Mouse (Mus musculus): Measurements from ENCODE around the gene Rrp1. TPM values are rescaled to one million over a fixed set of nuclear protein-coding genes. Genes with fewer than 3 reads are reported as not detected.
"Not testable (repeated sequence)": the region's sequence is repeated elsewhere in the genome, so short reads cannot be mapped to it uniquely, and the experiment has no call there.

Gene Rrp1
- polyA plus RNA-seq, 1 experiment, result 52.5 TPM

DNA sequence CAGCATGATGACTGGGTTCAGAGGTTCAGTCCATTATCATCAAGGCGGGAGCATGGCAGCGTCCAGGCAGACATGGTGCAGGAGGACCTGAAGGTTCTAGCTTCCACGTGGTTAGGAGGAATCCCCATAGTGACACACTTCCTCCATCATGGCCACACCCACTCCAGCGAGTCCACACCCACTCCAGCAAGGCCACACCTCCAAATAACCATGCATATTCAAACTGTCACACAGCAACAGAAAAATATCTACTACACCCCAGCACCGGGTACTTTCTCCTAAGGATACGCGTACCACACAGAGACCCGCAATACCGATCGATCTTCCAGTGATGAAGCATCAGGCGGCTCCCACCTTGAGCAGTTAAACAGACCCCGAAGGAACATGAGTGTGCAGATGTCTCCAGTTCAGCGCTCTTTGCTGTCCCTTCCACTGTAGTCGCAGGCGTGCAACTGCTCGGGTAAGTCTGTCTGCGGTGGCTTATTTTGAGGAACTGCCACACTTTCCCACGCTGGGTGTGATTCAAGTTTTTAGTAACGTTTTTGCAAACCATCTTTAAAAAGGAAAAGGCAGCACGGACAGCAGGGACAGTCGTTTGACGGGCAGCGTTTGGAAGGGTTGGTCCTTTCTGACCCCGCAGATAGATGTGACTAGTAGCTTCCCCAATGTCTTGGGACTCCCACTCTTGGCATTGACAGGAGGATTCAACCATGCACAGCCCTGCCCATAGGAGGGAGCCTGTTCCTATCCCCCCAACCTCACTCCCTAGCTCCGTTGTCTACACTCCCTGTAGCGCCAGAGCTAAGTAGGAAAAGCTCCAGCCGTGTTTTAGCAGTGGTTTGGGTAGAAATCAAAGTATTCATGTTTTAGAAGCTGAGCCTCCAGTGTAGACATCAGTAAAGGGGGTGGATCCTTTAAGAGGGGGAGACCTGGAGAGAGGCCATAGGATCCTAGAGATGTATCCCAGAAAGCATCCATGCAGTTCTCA lies 39.9 kb downstream of the Rrp1 start:
- Histone ChIP-seq H3K4me1 (ENCODE audit: control insufficient read depth, insufficient read depth, insufficient read length, low read length) (peaks cover 2% of the 10 kb centered on the region; the same call in 1 of the 2 replicates), H3K27ac (replicated peaks; ENCODE audit: low read depth, low read length) (no peak overlapping the region), H3K4me3 (ENCODE audit: insufficient read depth, low read depth, low read length) (no peak overlapping the region)

GRCm38 (mm10) chr10:78371746-78372145 lies 41.1 kb downstream of the Rrp1 start:
- no peak overlapping the region for H3K4me3 ChIP-seq (ENCODE audit: insufficient read depth, low read depth, low read length)
- H3K27ac ChIP-seq (replicated peaks; ENCODE audit: low read depth, low read length), result no peak overlapping the region
- peaks cover 2% of the 10 kb centered on the region; the same call in 1 of the 2 replicates for H3K4me1 ChIP-seq (ENCODE audit: control insufficient read depth, insufficient read depth, insufficient read length, low read length)

DNA sequence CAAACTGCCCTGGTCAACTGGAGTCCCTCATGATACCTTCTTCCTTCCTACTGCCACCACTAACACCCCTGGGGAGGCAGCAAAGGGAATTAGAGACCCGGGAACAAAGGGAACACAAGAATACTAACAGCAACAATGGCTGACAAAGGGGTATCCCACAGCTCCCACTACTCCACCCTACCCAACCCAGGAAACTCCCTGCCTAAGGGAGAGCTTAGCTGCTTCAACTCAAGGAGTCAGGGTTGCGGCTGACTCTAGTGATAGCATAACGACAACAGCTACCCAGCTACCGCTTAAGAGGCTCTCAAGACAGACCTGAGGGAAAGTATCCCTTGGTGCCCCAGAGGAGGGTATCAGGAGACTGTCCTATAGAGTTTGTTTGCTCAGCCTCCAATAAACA lies 45.3 kb downstream of the Rrp1 start:
- Histone ChIP-seq H3K4me1 (ENCODE audit: control insufficient read depth, insufficient read depth, insufficient read length, low read length) (peaks cover 2% of the 10 kb centered on the region; the same call in 1 of the 2 replicates), H3K27ac (replicated peaks; ENCODE audit: low read depth, low read length) (no peak overlapping the region), H3K4me3 (ENCODE audit: insufficient read depth, low read depth, low read length) (no peak overlapping the region)

- H3K4me3 ChIP-seq (ENCODE audit: insufficient read depth, low read depth, low read length), result no peak overlapping the region
- H3K27ac ChIP-seq (replicated peaks; ENCODE audit: low read depth, low read length), result no peak overlapping the region
- peaks cover 5% of the 10 kb centered on the region for H3K4me1 ChIP-seq (ENCODE audit: control insufficient read depth, insufficient read depth, insufficient read length, low read length)
These were observed 46.0 kb downstream of the Rrp1 start for GRCm38 (mm10) chr10:78366851-78367312.

DNA sequence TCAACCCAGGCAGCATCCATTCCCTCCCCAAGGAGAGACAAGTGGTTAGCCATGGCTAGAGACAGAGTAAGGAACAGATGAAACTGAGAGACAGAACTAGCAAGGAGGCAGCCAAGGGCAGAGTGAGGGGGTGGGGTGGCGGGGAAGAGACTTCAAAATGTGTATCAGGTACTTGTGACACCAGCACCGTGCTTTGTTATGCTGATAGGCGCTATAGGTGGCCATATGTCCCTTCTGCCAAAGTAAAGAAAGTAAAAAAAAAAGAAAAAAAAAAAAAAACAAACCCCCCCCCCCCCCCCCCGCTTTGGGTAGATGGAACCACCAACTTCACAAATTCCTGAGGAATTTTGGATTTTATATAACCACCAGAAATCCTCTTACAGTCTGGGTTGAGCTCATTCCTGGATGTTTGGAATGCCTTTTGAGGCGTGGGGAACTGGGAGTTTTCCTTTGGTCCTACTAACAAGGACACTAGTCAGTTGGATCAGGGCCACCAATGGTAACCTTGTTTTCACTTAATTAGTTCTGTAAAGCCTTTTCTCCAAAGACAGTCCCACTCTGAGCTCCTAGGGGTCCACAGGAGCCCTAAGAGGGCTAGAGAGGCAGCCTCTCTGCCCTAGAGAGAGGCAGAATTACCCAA lies 46.5 kb downstream of the Rrp1 start:
- Histone ChIP-seq H3K4me3 (ENCODE audit: insufficient read depth, low read depth, low read length) (no peak overlapping the region), H3K27ac (replicated peaks; ENCODE audit: low read depth, low read length) (no peak overlapping the region), H3K4me1 (ENCODE audit: control insufficient read depth, insufficient read depth, insufficient read length, low read length) (peaks cover 3% of the 10 kb centered on the region; the same call in 1 of the 2 replicates)

DNA sequence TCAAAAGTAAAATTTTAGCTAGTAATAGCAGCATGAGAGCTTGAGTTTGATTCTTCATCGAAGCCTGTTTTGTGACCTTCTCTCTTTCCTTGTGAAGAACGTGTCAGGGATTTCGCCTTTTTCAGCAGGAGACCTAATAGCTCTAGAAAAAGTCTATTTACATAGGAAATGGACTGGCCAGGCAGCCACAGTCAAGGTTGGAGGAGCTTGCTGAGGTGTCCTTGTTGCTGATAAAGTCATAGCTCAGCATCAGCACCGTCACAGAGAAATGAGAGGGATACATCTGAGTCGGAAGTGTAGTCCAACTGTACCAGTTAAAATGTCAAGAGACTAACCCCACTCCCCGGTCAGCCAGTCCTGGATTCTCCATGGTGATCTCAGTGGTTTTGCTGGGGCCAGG lies 47.3 kb downstream of the Rrp1 start:
- H3K4me3 ChIP-seq (ENCODE audit: insufficient read depth, low read depth, low read length), result no peak overlapping the region
- peaks cover 3% of the 10 kb centered on the region; the same call in 1 of the 2 replicates for H3K4me1 ChIP-seq (ENCODE audit: control insufficient read depth, insufficient read depth, insufficient read length, low read length)
- no peak overlapping the region for H3K27ac ChIP-seq (replicated peaks; ENCODE audit: low read depth, low read length)

DNA sequence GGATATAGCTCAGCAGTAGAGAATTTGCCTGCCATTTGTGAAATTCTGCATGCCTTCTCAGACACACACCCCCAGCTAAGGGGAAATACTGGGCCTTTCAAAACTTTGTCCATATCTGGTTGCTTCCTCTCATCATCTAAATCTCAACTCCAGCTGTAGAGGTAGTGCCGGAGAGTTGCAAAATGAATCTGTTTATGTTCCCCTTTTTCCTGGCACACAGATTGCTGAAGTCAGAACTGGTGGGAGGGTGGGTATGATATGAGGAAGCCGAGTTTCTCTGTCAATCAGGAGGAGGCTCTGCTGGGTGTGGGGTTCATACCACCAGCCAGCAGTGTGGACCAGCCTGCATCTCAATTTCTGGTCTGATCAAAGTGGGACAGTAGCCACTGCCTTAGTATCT lies 48.7 kb downstream of the Rrp1 start:
- Histone ChIP-seq H3K4me3 (ENCODE audit: insufficient read depth, low read depth, low read length) (no peak overlapping the region), H3K27ac (replicated peaks; ENCODE audit: low read depth, low read length) (no peak overlapping the region), H3K4me1 (ENCODE audit: control insufficient read depth, insufficient read depth, insufficient read length, low read length) (peaks cover 3% of the 10 kb centered on the region)

DNA sequence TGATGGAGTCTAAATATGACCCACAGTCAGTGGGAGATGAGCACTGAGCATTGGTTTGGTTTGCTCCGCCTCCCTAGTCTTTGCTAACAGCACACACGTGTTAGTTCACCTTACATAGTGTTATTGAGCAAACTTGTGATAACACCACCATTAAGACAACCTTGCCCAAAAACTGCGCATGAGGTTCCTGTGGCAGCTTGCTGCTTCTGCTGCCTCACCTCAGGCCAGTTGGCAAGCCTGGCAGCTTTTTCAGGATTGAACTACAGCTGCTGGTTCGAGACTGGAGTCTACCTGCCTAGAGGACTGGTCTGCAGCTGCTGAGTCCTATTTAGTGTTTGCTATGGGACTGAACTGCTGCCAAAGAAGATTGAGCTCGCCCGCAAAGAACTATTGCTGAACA lies 49.5 kb downstream of the Rrp1 start:
- Histone ChIP-seq H3K4me3 (ENCODE audit: insufficient read depth, low read depth, low read length) (no peak overlapping the region), H3K27ac (replicated peaks; ENCODE audit: low read depth, low read length) (no peak overlapping the region)

GRCm38 (mm10) chr10:78361951-78362350 lies 50.9 kb downstream of the Rrp1 start:
- Histone ChIP-seq H3K27ac (replicated peaks; ENCODE audit: low read depth, low read length) (no peak overlapping the region), H3K4me1 (ENCODE audit: control insufficient read depth, insufficient read depth, insufficient read length, low read length) (peaks cover 3% of the 10 kb centered on the region)

More for the DNA sequence above, 49.5 kb downstream of the Rrp1 start:
- peaks cover 3% of the 10 kb centered on the region for H3K4me1 ChIP-seq (ENCODE audit: control insufficient read depth, insufficient read depth, insufficient read length, low read length)

GRCm38 (mm10) chr10:78360290-78360711 lies 52.5 kb downstream of the Rrp1 start:
- Histone ChIP-seq H3K4me1 (ENCODE audit: control insufficient read depth, insufficient read depth, insufficient read length, low read length) (peaks cover 3% of the 10 kb centered on the region), H3K27ac (replicated peaks; ENCODE audit: low read depth, low read length) (peak overlapping the region; percentile 71), H3K4me3 (ENCODE audit: insufficient read depth, low read depth, low read length) (no peak overlapping the region)

More at GRCm38 (mm10) chr10:78361951-78362350, 50.9 kb downstream of the Rrp1 start:
- no peak overlapping the region for H3K4me3 ChIP-seq (ENCODE audit: insufficient read depth, low read depth, low read length)

GRCm38 (mm10) chr10:78358999-78359398 lies 53.8 kb downstream of the Rrp1 start:
- H3K27ac ChIP-seq (replicated peaks; ENCODE audit: low read depth, low read length); H3K4me3 ChIP-seq (ENCODE audit: insufficient read depth, low read depth, low read length); H3K4me1 ChIP-seq (ENCODE audit: control insufficient read depth, insufficient read depth, insufficient read length, low read length): not testable (repeated sequence)

DNA sequence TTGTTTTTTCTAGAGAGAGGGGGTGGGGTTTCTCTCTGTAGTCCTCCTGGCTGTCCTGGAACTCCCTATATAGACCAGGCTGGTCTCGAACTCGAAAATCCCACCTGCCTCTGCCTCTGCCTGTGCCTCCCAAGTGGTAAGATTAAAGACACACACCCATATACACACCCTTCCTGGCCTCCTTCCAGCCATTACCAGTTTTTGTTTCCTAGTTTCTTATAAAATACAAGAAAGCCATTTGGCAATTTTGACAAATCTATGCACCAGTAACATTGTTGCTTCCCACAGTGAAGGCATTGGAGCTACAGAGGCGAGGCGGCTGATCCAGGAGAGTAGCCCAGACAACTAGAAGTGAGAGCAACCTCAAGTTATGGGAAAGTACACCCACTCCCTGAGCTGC lies 54.6 kb downstream of the Rrp1 start:
- Histone ChIP-seq H3K4me3 (ENCODE audit: insufficient read depth, low read depth, low read length) (no peak overlapping the region), H3K27ac (replicated peaks; ENCODE audit: low read depth, low read length) (no peak overlapping the region), H3K4me1 (ENCODE audit: control insufficient read depth, insufficient read depth, insufficient read length, low read length) (peaks cover 3% of the 10 kb centered on the region)

- peaks cover 3% of the 10 kb centered on the region for H3K4me1 ChIP-seq (ENCODE audit: control insufficient read depth, insufficient read depth, insufficient read length, low read length)
- H3K4me3 ChIP-seq (ENCODE audit: insufficient read depth, low read depth, low read length), result no peak overlapping the region
- H3K27ac ChIP-seq (replicated peaks; ENCODE audit: low read depth, low read length), result no peak overlapping the region
These were observed 55.1 kb downstream of the Rrp1 start for GRCm38 (mm10) chr10:78357742-78358141.

DNA sequence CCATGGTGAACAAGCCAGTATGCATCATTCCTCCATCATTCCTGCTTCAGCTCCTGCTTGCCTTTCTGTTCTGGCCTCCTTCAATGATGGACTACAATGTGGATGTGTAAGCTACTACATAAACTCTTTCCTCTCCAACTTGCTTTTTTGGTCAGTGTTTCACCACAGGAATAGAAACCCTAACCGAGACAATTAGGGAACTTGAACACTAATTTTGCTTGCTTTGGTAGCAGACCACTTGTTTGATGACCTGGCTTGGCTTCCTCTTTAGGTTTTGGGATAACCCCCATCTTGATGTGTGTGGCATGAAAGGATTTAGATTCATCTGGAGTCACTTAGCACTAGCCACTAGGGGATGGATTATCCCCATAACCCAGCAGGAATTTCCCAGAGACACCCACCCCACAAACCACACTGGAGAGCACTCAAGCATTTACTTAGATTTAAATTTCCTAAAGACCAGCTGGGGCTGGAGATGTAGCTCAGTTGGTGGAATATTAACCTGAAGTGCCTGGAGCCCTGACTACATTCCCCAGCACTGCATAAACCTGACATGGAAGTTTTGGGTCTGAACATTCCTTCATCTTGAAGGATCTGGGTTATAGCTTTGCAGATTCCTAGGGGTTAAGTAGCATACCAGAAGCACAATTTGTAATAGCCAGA lies 56.8 kb downstream of the Rrp1 start:
- Histone ChIP-seq H3K4me1 (ENCODE audit: control insufficient read depth, insufficient read depth, insufficient read length, low read length) (no peaks in the 10 kb centered on the region; the same call in 1 of the 2 replicates), H3K4me3 (ENCODE audit: insufficient read depth, low read depth, low read length) (no peak overlapping the region), H3K27ac (replicated peaks; ENCODE audit: low read depth, low read length) (no peak overlapping the region)

DNA sequence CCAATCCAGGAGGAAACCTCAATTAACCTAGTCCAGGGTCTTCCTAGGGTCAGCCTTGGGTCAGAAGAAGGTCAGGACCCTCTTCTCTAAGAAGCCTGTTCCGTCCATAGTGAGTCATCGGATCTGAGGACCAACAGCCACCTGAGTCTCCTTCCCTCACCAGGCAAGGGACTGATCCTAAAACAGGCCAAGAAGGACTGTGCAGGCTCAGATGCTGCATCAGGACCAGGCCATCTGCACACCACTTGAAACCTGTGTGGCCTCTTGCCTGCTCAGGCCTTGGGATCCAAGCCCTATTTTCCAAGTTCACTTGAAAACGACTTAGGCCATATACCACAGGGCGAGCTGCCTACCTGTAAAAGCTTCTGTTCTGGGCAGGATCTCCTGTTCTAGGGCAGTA lies 59.6 kb downstream of the Rrp1 start:
- H3K27ac ChIP-seq (replicated peaks; ENCODE audit: low read depth, low read length), result no peak overlapping the region
- H3K4me1 ChIP-seq (ENCODE audit: control insufficient read depth, insufficient read depth, insufficient read length, low read length), result peaks cover 7% of the 10 kb centered on the region
- H3K4me3 ChIP-seq (ENCODE audit: insufficient read depth, low read depth, low read length), result no peak overlapping the region

Data from brown adipose tissue, adult 24 weeks (tissue).